Mouse (Mus musculus) myocyte (in vitro differentiated cells): Measurements from ENCODE around the gene Lztfl1.

Source experiments
- CEBPB ChIP-seq: IDR thresholded peaks from 2 replicates; pipeline ENCODE4 v1.6.1; 2011; ENCODE audit warnings: mild to moderate bottlenecking, moderate library complexity; ENCODE audit not compliant: poor library complexity, insufficient read depth, severe bottlenecking
- MAX ChIP-seq: IDR thresholded peaks from one replicate; pipeline ENCODE4 v1.6.1; 2011; ENCODE audit warnings: low read depth, mild to moderate bottlenecking, control low read depth
- POLR2A ChIP-seq: IDR thresholded peaks from one replicate; pipeline ENCODE4 v1.6.1; 2011; ENCODE audit warnings: low read depth, mild to moderate bottlenecking, control low read depth, moderate library complexity; ENCODE audit not compliant: insufficient read length

GRCm38 (mm10) chr9:123649785-123650511 is 67.5 kb downstream of the Lztfl1 start:
- TF ChIP-seq POLR2A (no peak), MAX (no peak), CEBPB (no peak)
